In the genomic region with DNA sequence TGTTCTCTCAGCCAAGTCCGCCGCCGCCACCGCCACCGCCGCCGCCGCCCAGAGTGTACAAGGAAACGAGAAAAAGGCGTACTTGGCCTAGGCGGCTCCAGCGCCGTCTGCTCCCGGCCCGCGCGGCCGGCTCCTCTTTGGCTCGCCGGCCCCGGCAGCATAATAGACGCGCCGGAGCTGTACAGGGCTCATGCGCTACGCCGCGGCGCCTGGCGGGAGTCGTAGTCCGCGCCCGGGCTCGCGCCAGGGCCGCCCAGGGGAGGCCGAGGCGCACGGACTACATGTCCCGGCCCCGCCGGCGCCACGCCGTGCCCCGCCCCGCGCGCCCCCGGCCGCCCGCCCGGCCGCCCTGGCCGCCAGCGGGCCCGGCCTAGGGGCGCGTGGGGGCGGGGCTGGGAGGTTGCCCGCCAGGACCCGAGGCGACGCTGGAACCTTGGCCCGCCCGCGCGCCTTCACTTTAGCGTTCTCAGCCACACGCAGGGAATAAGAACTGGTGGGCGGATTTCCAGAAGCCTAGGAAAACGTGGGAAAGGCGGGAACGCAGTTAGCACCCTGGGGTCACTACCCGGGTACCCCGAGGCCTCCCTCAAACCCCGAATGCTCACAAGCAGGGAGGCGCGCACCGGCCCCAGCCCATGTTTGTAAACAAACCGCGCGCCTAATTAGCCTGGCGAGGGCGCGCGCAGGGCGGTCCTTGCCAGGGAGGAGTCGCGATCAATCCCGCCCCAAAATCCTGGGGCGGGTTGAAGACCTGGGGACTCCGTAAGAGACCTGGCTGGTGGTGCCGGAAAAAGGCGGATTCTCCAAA, we compare ENCODE assay signal across 8 mouse cellular contexts. TPM values are rescaled to one million over a fixed set of nuclear protein-coding genes. Genes with fewer than 3 reads are reported as not detected.
A peak's percentile ranks its signal among the peaks of the same experiment; 100 is the strongest.
DNase-seq lines count a peak whose midpoint lies in the region; ATAC-seq and TF ChIP-seq lines count a peak whose summit lies in the region.

No protein-coding gene starts in this region.

- H3K79me2 ChIP-seq in C2C12 (ENCODE audit: control insufficient read depth, insufficient read depth) = peaks cover 45% of the 10 kb centered on the region

- no peak for TF ChIP-seq CTCF in C2C12 (IDR thresholded peaks at IDR 0.05; ENCODE audit: control insufficient read depth, insufficient read depth, insufficient read length)
- TF ChIP-seq CTCF in brain, embryonic 14.5 days (IDR thresholded peaks at IDR 0.05; ENCODE audit: borderline replicate concordance, extremely low read depth, insufficient read depth, insufficient read length) = no peak
- no peak for TF ChIP-seq CTCF in kidney, postnatal 0 days (IDR thresholded peaks at IDR 0.05; ENCODE audit: low read depth)

- peak; percentile 99 for TF ChIP-seq POLR2A in brain, embryonic 14.5 days (IDR thresholded peaks at IDR 0.05; ENCODE audit: borderline replicate concordance, extremely low read depth, insufficient read depth, insufficient read length, poor library complexity, severe bottlenecking)

- peak; percentile 98 for DNase-seq in brain, embryonic 14.5 days (ENCODE audit: low read depth)
- peak; percentile 96 for DNase-seq in kidney, postnatal 0 days (ENCODE audit: low spot score)
- DNase-seq in liver, embryonic 11.5 days (ENCODE audit: low spot score) = peak; percentile 87
- peak; percentile 89 for DNase-seq in naive thymus-derived CD4-positive, alpha-beta T cell, adult 2 months (ENCODE audit: low read depth)

- H3K36me3 ChIP-seq in C2C12 (ENCODE audit: control insufficient read depth, insufficient read depth) = peaks cover 8% of the 10 kb centered on the region
- H3K36me3 ChIP-seq in erythroblast, embryonic 14.5 days (ENCODE audit: control insufficient read depth) = peaks cover 28% of the 10 kb centered on the region
- peaks cover 5% of the 10 kb centered on the region for H3K36me3 ChIP-seq in heart, embryonic 12.5 days
- no peaks in the 10 kb centered on the region for H3K36me3 ChIP-seq in kidney, postnatal 0 days (ENCODE audit: insufficient read depth, low read length)
- H3K36me3 ChIP-seq in liver, embryonic 11.5 days (ENCODE audit: control insufficient read depth, insufficient read depth, low read length) = peaks cover 2% of the 10 kb centered on the region; the same call in 1 of the 2 replicates
- peaks cover 7% of the 10 kb centered on the region; the same call in 1 of the 2 replicates for H3K36me3 ChIP-seq in stomach, embryonic 14.5 days (ENCODE audit: control insufficient read depth, insufficient read depth, low read length)

- peak overlapping the region; percentile 95 for H3K4me2 ChIP-seq in heart, embryonic 12.5 days
- peak overlapping the region; percentile 72 for H3K4me2 ChIP-seq in kidney, postnatal 0 days (ENCODE audit: low read length)
- peak overlapping the region; percentile 75 for H3K4me2 ChIP-seq in liver, embryonic 11.5 days
- H3K4me2 ChIP-seq in stomach, embryonic 14.5 days (replicated peaks; ENCODE audit: low read depth, low read length) = peak overlapping the region; percentile 96

- H3K79me3 ChIP-seq in C2C12 (ENCODE audit: low read depth) = peaks cover 43% of the 10 kb centered on the region

- H3K9me3 ChIP-seq in erythroblast, embryonic 14.5 days (ENCODE audit: control insufficient read depth, low read length) = no peaks in the 10 kb centered on the region
- H3K9me3 ChIP-seq in heart, embryonic 12.5 days (replicated peaks) = no peaks in the 10 kb centered on the region
- H3K9me3 ChIP-seq in kidney, postnatal 0 days (replicated peaks; ENCODE audit: low read length) = no peaks in the 10 kb centered on the region
- no peaks in the 10 kb centered on the region for H3K9me3 ChIP-seq in liver, embryonic 11.5 days (ENCODE audit: control insufficient read depth, low read length)
- H3K9me3 ChIP-seq in stomach, embryonic 14.5 days (ENCODE audit: control insufficient read depth, low read depth, low read length) = no peaks in the 10 kb centered on the region

- H3K27me3 ChIP-seq in C2C12 (ENCODE audit: control insufficient read depth, insufficient read depth, insufficient read length) = no peaks in the 10 kb centered on the region
- H3K27me3 ChIP-seq in erythroblast, embryonic 14.5 days (ENCODE audit: control insufficient read depth) = no peaks in the 10 kb centered on the region
- H3K27me3 ChIP-seq in heart, embryonic 12.5 days (replicated peaks) = no peaks in the 10 kb centered on the region
- no peaks in the 10 kb centered on the region for H3K27me3 ChIP-seq in kidney, postnatal 0 days (ENCODE audit: insufficient read depth, low read length)
- no peaks in the 10 kb centered on the region for H3K27me3 ChIP-seq in liver, embryonic 11.5 days (replicated peaks; ENCODE audit: control insufficient read depth, insufficient read depth, low read length)
- no peaks in the 10 kb centered on the region for H3K27me3 ChIP-seq in stomach, embryonic 14.5 days (ENCODE audit: control insufficient read depth, insufficient read depth, low read length)

- H3K4me1 ChIP-seq in erythroblast, embryonic 14.5 days (ENCODE audit: control insufficient read depth) = peaks cover 61% of the 10 kb centered on the region
- H3K4me1 ChIP-seq in heart, embryonic 12.5 days (replicated peaks) = peaks cover 47% of the 10 kb centered on the region
- H3K4me1 ChIP-seq in kidney, postnatal 0 days (replicated peaks; ENCODE audit: insufficient read depth, low read length) = peaks cover 24% of the 10 kb centered on the region
- peaks cover 41% of the 10 kb centered on the region for H3K4me1 ChIP-seq in liver, embryonic 11.5 days (replicated peaks; ENCODE audit: control insufficient read depth, insufficient read depth, low read length)
- H3K4me1 ChIP-seq in stomach, embryonic 14.5 days (ENCODE audit: control insufficient read depth, insufficient read depth, low read length) = peaks cover 33% of the 10 kb centered on the region

- H3K27ac ChIP-seq in heart, embryonic 12.5 days (ENCODE audit: poor library complexity, severe bottlenecking) = peak overlapping the region; percentile 98
- H3K27ac ChIP-seq in kidney, postnatal 0 days = peak overlapping the region; percentile 98
- peak overlapping the region; percentile 89 for H3K27ac ChIP-seq in liver, embryonic 11.5 days (ENCODE audit: low read depth, low read length)
- peak overlapping the region; percentile 97 for H3K27ac ChIP-seq in stomach, embryonic 14.5 days (ENCODE audit: low read length)

- under 1% methylated on average over 92 of the region's 96 CpGs for WGBS in heart, embryonic 12.5 days
- under 1% methylated on average over 90 of the region's 96 CpGs for WGBS in kidney, postnatal 0 days
- WGBS in liver, embryonic 11.5 days = under 1% methylated on average over 90 of the region's 96 CpGs
- under 1% methylated on average over 76 of the region's 96 CpGs for WGBS in stomach, embryonic 14.5 days

- H3K4me3 ChIP-seq in C2C12 (ENCODE audit: insufficient read depth, poor library complexity, severe bottlenecking) = peak overlapping the region; percentile 92
- peak overlapping the region; percentile 87 for H3K4me3 ChIP-seq in erythroblast, embryonic 14.5 days (replicated peaks)
- H3K4me3 ChIP-seq in heart, embryonic 12.5 days = peak overlapping the region; percentile 92
- H3K4me3 ChIP-seq in kidney, postnatal 0 days (replicated peaks; ENCODE audit: low read depth, low read length) = peak overlapping the region; percentile 96
- peak overlapping the region; percentile 94 for H3K4me3 ChIP-seq in liver, embryonic 11.5 days (ENCODE audit: low read depth, low read length)
- peak overlapping the region; percentile 100 for H3K4me3 ChIP-seq in stomach, embryonic 14.5 days (ENCODE audit: low read depth, low read length)

- peak; percentile 97 for ATAC-seq in heart, embryonic 12.5 days (ENCODE audit: insufficient number of reproducible peaks, low FRiP score)
- ATAC-seq in kidney, postnatal 0 days (replicated peaks; ENCODE audit: low FRiP score, low read depth) = peak; percentile 98
- ATAC-seq in liver, embryonic 11.5 days (replicated peaks; ENCODE audit: low FRiP score) = peak; percentile 96
- peak; percentile 99 for ATAC-seq in stomach, embryonic 14.5 days (ENCODE audit: insufficient number of reproducible peaks, insufficient read depth, low FRiP score, low read depth)

- H3ac ChIP-seq in C2C12 (ENCODE audit: control insufficient read depth, insufficient read length, low read depth) = peak overlapping the region; percentile 98

- H3K9ac ChIP-seq in heart, embryonic 12.5 days = peak overlapping the region; percentile 98
- peak overlapping the region; percentile 93 for H3K9ac ChIP-seq in kidney, postnatal 0 days (ENCODE audit: low read depth, low read length)
- peak overlapping the region; percentile 87 for H3K9ac ChIP-seq in liver, embryonic 11.5 days (ENCODE audit: low read depth, low read length)
- peak overlapping the region; percentile 97 for H3K9ac ChIP-seq in stomach, embryonic 14.5 days (replicated peaks; ENCODE audit: low read depth, low read length)

RNA-seq across cellular contexts. Expression of gene Brd3, which starts 31.8 kb away (rescaled TPM):
- 21.6 TPM for polyA plus RNA-seq in C2C12 (2012; fragmentation: generic; extraction: Trizol)
- polyA plus RNA-seq in brain, embryonic 14.5 days (2012; rRNA removed) = 61.9 and 85.0 TPM in 2 replicates
- polyA plus RNA-seq in erythroblast, embryonic 14.5 days (2012) = 7.7 and 11.4 TPM in 2 replicates
- 80.9 and 87.1 TPM in 2 replicates for polyA plus RNA-seq in heart, embryonic 12.5 days (2016; fragmentation: Nextera tagmentation; extraction: Ambion mirVana)
- polyA plus RNA-seq in kidney, postnatal 0 days (2015; fragmentation: Nextera tagmentation; extraction: Ambion mirVana) = 85.4 and 91.4 TPM in 2 replicates
- 111 and 113 TPM in 2 replicates for polyA plus RNA-seq in liver, embryonic 11.5 days (2014; fragmentation: Nextera tagmentation; extraction: Ambion mirVana)
- polyA plus RNA-seq in stomach, embryonic 14.5 days (2014; fragmentation: Nextera tagmentation; extraction: Ambion mirVana) = 120 and 134 TPM in 2 replicates

RNA-seq across cellular contexts. Expression of gene Brd3os, which starts 33.6 kb away (rescaled TPM):
- 5.5 TPM for polyA plus RNA-seq in C2C12 (2012; fragmentation: generic; extraction: Trizol)
- polyA plus RNA-seq in brain, embryonic 14.5 days (2012; rRNA removed) = 31.5 and 33.8 TPM in 2 replicates
- polyA plus RNA-seq in erythroblast, embryonic 14.5 days (2012) = not detected in 2 replicates
- polyA plus RNA-seq in heart, embryonic 12.5 days (2016; fragmentation: Nextera tagmentation; extraction: Ambion mirVana) = 2.9 and 3.2 TPM in 2 replicates
- polyA plus RNA-seq in kidney, postnatal 0 days (2015; fragmentation: Nextera tagmentation; extraction: Ambion mirVana) = 10.2 TPM in 2 replicates
- polyA plus RNA-seq in liver, embryonic 11.5 days (2014; fragmentation: Nextera tagmentation; extraction: Ambion mirVana) = 2.2 and 2.8 TPM in 2 replicates
- polyA plus RNA-seq in stomach, embryonic 14.5 days (2014; fragmentation: Nextera tagmentation; extraction: Ambion mirVana) = 11.0 and 11.5 TPM in 2 replicates

RNA-seq across cellular contexts. Expression of gene Wdr5, which starts 39.3 kb away (rescaled TPM):
- polyA plus RNA-seq in C2C12 (2012; fragmentation: generic; extraction: Trizol) = 46.9 TPM
- polyA plus RNA-seq in brain, embryonic 14.5 days (2012; rRNA removed) = 51.3 and 62.9 TPM in 2 replicates
- polyA plus RNA-seq in erythroblast, embryonic 14.5 days (2012) = 0.79 and 1.2 TPM in 2 replicates
- polyA plus RNA-seq in heart, embryonic 12.5 days (2016; fragmentation: Nextera tagmentation; extraction: Ambion mirVana) = 33.7 and 36.1 TPM in 2 replicates
- polyA plus RNA-seq in kidney, postnatal 0 days (2015; fragmentation: Nextera tagmentation; extraction: Ambion mirVana) = 43.0 and 46.6 TPM in 2 replicates
- 76.7 and 78.0 TPM in 2 replicates for polyA plus RNA-seq in liver, embryonic 11.5 days (2014; fragmentation: Nextera tagmentation; extraction: Ambion mirVana)
- polyA plus RNA-seq in stomach, embryonic 14.5 days (2014; fragmentation: Nextera tagmentation; extraction: Ambion mirVana) = 48.7 and 49.2 TPM in 2 replicates

RNA-seq across cellular contexts. Expression of gene Vav2, which starts 48.9 kb away (rescaled TPM):
- polyA plus RNA-seq in C2C12 (2012; fragmentation: generic; extraction: Trizol) = 13.0 TPM
- 52.9 and 55.0 TPM in 2 replicates for polyA plus RNA-seq in brain, embryonic 14.5 days (2012; rRNA removed)
- 0.10 and 0.15 TPM in 2 replicates for polyA plus RNA-seq in erythroblast, embryonic 14.5 days (2012)
- polyA plus RNA-seq in heart, embryonic 12.5 days (2016; fragmentation: Nextera tagmentation; extraction: Ambion mirVana) = 4.5 and 5.4 TPM in 2 replicates
- 4.7 and 5.6 TPM in 2 replicates for polyA plus RNA-seq in kidney, postnatal 0 days (2015; fragmentation: Nextera tagmentation; extraction: Ambion mirVana)
- 6.0 and 6.6 TPM in 2 replicates for polyA plus RNA-seq in liver, embryonic 11.5 days (2014; fragmentation: Nextera tagmentation; extraction: Ambion mirVana)
- polyA plus RNA-seq in stomach, embryonic 14.5 days (2014; fragmentation: Nextera tagmentation; extraction: Ambion mirVana) = 7.6 and 8.0 TPM in 2 replicates

Comparison
In these comparisons a context has a peak if more than half of its experiments do, and no peak if none do; other contexts are left out.
1. Peak in every context shown above with its lines: DNase-seq, ATAC-seq, H3K4me3 ChIP-seq and H3K27ac ChIP-seq.
2. RNA of gene Wdr5, which starts 39.3 kb away (polyA plus RNA-seq): 76.7 to 78.0 TPM in liver, embryonic 11.5 days, 51.3 to 62.9 TPM in brain, embryonic 14.5 days, 48.7 to 49.2 TPM in stomach, embryonic 14.5 days, 46.9 TPM in C2C12 (single experiment), 43.0 to 46.6 TPM in kidney, postnatal 0 days and 33.7 to 36.1 TPM in heart, embryonic 12.5 days; 0.79 to 1.2 TPM in erythroblast, embryonic 14.5 days; every median in the first group is over 10 times any median in the second.